Mouse (Mus musculus): ENCODE results near the gene Dnmbp.

GRCm38 (mm10) chr19:43904327-43904726 lies 35.7 kb downstream of the Dnmbp start:
- TF ChIP-seq POLR2A (IDR thresholded peaks at IDR 0.05; ENCODE audit: low read depth, low read length) (no peak), CTCF (conservative IDR thresholded peaks at IDR 0.05; ENCODE audit: insufficient read depth, insufficient read length, low read depth, low read length) (no peak)
